Mouse (Mus musculus): ENCODE data around the gene Atg3. TPM values are rescaled to one million over a fixed set of nuclear protein-coding genes. Genes with fewer than 3 reads are reported as not detected.

Gene Atg3
- polyA plus RNA-seq (2017; shearing (Covaris generic)), result 10 to 100 TPM; 72.5 to 73.6 TPM

DNA sequence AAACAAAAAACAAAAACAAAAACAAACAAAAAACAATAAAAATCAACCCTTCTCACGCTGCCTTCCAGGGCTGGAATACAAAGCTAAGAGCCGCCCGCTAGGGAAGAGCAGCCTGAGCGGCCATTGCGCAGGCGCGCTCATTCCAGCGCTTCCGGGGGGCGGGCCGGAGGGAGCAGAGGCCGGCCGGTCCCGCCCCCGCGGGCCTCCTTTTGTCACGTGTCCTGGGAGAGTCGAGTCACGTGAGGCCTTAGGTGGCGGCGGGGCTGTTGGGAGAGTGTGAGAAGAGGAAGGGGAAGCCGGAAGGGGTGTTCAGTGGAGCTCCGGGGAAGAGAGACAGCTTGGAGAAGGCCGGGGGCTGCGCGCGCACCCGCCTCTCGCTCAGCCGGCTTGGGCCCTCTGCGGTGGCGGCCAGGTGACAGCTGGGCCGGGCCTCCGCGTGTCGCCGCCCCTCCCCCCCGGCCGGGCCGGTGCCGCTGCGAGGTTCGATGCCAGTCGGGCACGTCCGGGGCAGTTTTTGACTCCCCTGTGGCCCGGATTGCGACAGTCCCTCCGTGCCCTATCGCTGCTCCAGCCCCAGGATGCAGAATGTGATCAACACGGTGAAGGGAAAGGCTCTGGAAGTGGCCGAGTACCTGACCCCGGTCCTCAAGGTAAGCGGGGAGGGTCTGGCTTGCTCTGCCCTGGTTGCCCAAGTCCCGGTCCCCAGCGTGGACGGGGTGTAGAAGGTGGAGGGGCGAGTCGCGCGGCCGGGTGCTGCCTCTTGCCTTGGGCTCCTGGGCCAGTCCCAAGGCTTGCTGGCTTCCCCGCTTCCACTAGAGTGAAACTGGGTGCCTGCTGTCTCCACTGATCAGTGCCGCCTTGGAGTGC is at the start of gene Atg3, which contains the start of gene Slc35a5:
TSS of gene Atg3 (plus strand) at position 264 of the 867 bp plus-strand sequence.
TSS of gene Slc35a5 (minus strand) at position 185 of the 867 bp plus-strand sequence.

DNA sequence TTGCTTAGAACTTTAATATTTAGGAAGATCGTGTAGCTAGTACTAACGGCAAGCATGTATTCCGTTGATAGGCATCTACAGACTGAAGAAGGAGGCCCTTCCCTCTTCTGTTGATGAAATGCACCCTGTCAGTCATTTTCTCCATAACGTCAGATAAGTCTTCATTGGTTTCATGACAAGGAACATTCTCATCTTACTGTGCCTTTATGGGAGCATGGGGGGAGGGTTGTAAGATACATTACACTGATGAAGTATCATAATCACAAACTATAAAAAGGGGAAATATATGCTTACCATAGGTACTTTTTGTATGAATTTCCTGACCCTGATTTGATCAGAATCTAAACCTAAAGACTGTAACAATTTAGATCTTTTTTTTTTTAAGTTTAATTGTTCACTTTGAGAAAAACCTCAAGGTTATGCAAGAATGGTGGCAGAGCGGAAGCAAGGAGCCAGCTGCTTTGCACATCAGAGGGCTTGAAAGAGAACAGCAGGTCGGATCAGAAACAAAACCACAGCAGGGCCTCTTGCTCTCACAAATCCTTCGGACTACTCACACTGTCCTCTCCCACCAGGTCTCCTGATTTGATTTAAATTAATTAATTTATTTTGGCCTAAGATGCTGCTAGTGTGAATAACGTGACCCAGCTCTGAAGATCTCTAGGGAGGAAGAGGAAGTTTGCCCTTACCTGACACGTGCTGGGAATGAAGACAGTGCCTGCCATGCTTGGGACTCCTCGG is 65.2 kb downstream of the Atg3 start, which contains the start of gene Btla:
TSS of gene Btla (plus strand) at position 668 of the 741 bp plus-strand sequence.

Other genes with a start within 250 kb of the Atg3 start
- gene Cd200r3, start 215.1 kb upstream of the Atg3 start, polyA plus RNA-seq (2017; shearing (Covaris generic)), result under 1 TPM; 0.56 to 0.70 TPM
- gene Ccdc80, start 65.4 kb upstream of the Atg3 start, polyA plus RNA-seq (2017; shearing (Covaris generic)), result under 1 TPM; 0.17 to 0.37 TPM
- gene Slc35a5, start 79 bp upstream of the Atg3 start, polyA plus RNA-seq (2017; shearing (Covaris generic)), result 10 to 100 TPM; 33.2 to 34.9 TPM
- 10 to 100 TPM; 56.8 to 83.7 TPM for gene Btla, start 65.5 kb downstream of the Atg3 start, polyA plus RNA-seq (2017; shearing (Covaris generic))